Mouse (Mus musculus) myocyte (in vitro differentiated cells): ENCODE measurements around the gene Sowahd. TPM values are rescaled to one million over a fixed set of nuclear protein-coding genes. Genes with fewer than 3 reads are reported as not detected.
"Not testable (repeated sequence)": the region's sequence is repeated elsewhere in the genome, so short reads cannot be mapped to it uniquely, and the experiment has no call there.

Experiments
- H3K27me3 ChIP-seq: one replicate; pipeline ENCODE4 v1.6.1; 2011; ENCODE audit not compliant: control insufficient read depth, insufficient read depth, insufficient read length
- H3K36me3 ChIP-seq: one replicate; pipeline ENCODE4 v1.6.1; 2011; ENCODE audit not compliant: control insufficient read depth, insufficient read depth
- H3K4me2 ChIP-seq: one replicate; pipeline ENCODE4 v1.6.1; 2011; ENCODE audit warnings: low read depth, control low read depth
- H3K4me3 ChIP-seq: one replicate; pipeline ENCODE4 v1.5.1; 2011; ENCODE audit warnings: mild to moderate bottlenecking, control low read depth, moderate library complexity
- H3K79me2 ChIP-seq: one replicate; pipeline ENCODE4 v1.6.1; 2011; ENCODE audit not compliant: control insufficient read depth, insufficient read depth
- H3ac ChIP-seq: one replicate; pipeline ENCODE4 v1.6.1; 2011; ENCODE audit not compliant: control insufficient read depth, insufficient read length
- CEBPB ChIP-seq: IDR thresholded peaks from 2 replicates; pipeline ENCODE4 v1.6.1; 2011; ENCODE audit warnings: mild to moderate bottlenecking, moderate library complexity; ENCODE audit not compliant: poor library complexity, insufficient read depth, severe bottlenecking
- E2F4 ChIP-seq: IDR thresholded peaks from one replicate; pipeline ENCODE4 v1.6.1; 2011; ENCODE audit warnings: mild to moderate bottlenecking, control low read depth, moderate library complexity; ENCODE audit not compliant: insufficient read depth
- MAX ChIP-seq: IDR thresholded peaks from one replicate; pipeline ENCODE4 v1.6.1; 2011; ENCODE audit warnings: low read depth, mild to moderate bottlenecking, control low read depth
- MYOD1 ChIP-seq, 3 experiments: IDR thresholded peaks; one replicate each; pipeline ENCODE4 v1.6.1; 2011; ENCODE audit warnings: control low read depth in 2 of 3, low read depth in 2 of 3, mild to moderate bottlenecking in 2 of 3, moderate library complexity in 1 of 3; ENCODE audit not compliant: insufficient read length in 2 of 3, control insufficient read depth in 1 of 3
- MYOG ChIP-seq, 3 experiments: IDR thresholded peaks; one replicate each; pipeline ENCODE4 v1.6.1; 2011; ENCODE audit warnings: control low read depth in 2 of 3, low read depth in 2 of 3, mild to moderate bottlenecking in 2 of 3; ENCODE audit not compliant: insufficient read length in 2 of 3, control insufficient read depth in 1 of 3, insufficient read depth in 1 of 3
- POLR2A ChIP-seq: IDR thresholded peaks from one replicate; pipeline ENCODE4 v1.6.1; 2011; ENCODE audit warnings: low read depth, mild to moderate bottlenecking, control low read depth, moderate library complexity; ENCODE audit not compliant: insufficient read length
- POLR2AphosphoS2 ChIP-seq: IDR thresholded peaks from one replicate; pipeline ENCODE4 v1.6.1; 2011; ENCODE audit warnings: low read depth, control low read depth; ENCODE audit not compliant: insufficient read length
- REST ChIP-seq: IDR thresholded peaks from one replicate; pipeline ENCODE4 v1.6.1; 2011; ENCODE audit warnings: mild to moderate bottlenecking, control low read depth, moderate library complexity; ENCODE audit not compliant: insufficient read depth, insufficient read length
- SRF ChIP-seq: IDR thresholded peaks from one replicate; pipeline ENCODE4 v1.6.1; 2011; ENCODE audit warnings: low read depth; ENCODE audit not compliant: control insufficient read depth, insufficient read length
- TCF12 ChIP-seq: IDR thresholded peaks from one replicate; pipeline ENCODE4 v1.6.1; 2011; ENCODE audit warnings: mild to moderate bottlenecking, control low read depth; ENCODE audit not compliant: poor library complexity, insufficient read depth, severe bottlenecking
- TCF3 ChIP-seq: IDR thresholded peaks from one replicate; pipeline ENCODE4 v1.6.1; 2011; ENCODE audit warnings: low read depth, control low read depth; ENCODE audit not compliant: insufficient read length
- USF1 ChIP-seq: IDR thresholded peaks from one replicate; pipeline ENCODE4 v1.6.1; 2011; ENCODE audit warnings: low read depth, mild to moderate bottlenecking, control low read depth, moderate library complexity
- polyA plus RNA-seq: library from polyadenylated mRNA; unstranded; fragments of >200 nt; fragmentation: generic; extraction: Trizol; gene quantifications from one replicate; pipeline ENCODE4 v1.2.1, GENCODE M21; 2012; ENCODE audit warnings: missing spikeins

Sowahd gene
- polyA plus RNA-seq, 1 experiment: not detected

DNA sequence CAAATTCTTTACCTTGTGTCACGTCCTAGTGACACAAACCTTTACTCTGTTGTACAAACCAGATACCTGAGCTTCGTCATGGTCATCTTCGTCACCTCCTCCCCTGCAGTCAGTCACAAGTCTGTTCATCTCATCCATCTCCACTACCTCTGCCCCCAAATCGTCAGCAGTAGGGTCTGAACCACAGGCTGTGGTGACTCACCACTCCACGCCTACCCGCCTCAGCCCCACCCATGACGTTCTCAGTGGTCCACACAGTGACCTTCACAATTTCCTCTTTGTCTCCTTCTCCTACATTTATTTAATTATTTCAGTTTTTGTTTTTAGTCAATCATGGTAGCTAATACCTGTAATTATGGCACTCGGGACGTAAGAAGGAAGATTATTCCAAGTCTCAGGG lies 15.3 kb downstream of the Sowahd start:
- Histone ChIP-seq H3K79me2 (no peaks in the 10 kb centered on the region), H3K4me3 (no peak overlapping the region)
- TF ChIP-seq TCF12 (no peak), SRF (no peak), E2F4 (no peak), POLR2A (no peak), POLR2AphosphoS2 (no peak), USF1 (no peak)

DNA sequence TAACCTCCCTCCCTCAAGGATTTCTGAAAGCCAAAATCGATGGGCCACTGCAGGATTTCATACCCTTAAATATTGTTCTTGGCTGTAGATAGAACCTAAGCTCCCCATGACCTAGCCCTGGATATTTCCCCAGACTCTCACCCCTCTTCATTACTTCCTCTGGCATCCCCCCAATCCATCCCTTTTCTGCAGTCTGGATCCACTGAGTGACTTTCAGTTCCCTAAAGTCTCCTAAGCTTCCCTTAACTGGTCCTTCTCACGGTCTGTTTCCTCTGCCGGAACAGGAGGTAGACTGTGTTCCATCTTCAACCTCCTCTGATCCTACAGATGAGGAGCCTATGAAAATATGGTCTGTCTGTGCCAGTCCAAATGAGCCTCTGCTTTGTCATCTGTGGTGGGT lies 18.7 kb downstream of the Sowahd start:
- Histone ChIP-seq H3K36me3 (no peaks in the 10 kb centered on the region), H3K4me3 (no peak overlapping the region), H3ac (no peak overlapping the region), H3K79me2 (no peaks in the 10 kb centered on the region), H3K27me3 (no peaks in the 10 kb centered on the region), H3K4me2 (no peak overlapping the region)
- TF ChIP-seq TCF12 (no peak), E2F4 (no peak), POLR2AphosphoS2 (no peak), CEBPB (no peak)

More for the DNA sequence above, 15.3 kb downstream of the Sowahd start:
- Histone ChIP-seq H3K4me2 (peak overlapping the region; percentile 15), H3K36me3 (no peaks in the 10 kb centered on the region), H3ac (no peak overlapping the region), H3K27me3 (no peaks in the 10 kb centered on the region)

DNA sequence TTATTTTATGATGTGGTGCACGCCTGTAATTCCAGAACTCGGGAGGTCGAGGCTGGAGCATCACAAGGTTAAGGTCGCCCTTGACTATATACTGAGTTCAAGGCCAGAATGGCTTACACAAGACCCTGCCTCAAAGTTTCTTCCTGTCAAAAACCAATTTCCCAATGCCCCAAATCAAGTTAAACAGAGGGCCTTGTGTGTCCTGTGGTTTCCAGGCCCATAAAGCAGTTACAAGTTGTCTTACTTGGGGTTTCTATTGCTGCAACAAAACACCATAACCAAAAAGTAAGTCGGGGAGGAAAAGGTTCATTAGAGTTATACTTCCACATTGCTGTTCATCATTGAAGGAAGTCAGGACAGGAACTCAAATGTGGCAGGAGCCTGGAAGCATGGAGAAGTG lies 20.1 kb downstream of the Sowahd start:
- H3K4me2 ChIP-seq: no peak overlapping the region
- no peak overlapping the region for H3ac ChIP-seq
- no peak overlapping the region for H3K4me3 ChIP-seq
- H3K79me2 ChIP-seq: no peaks in the 10 kb centered on the region
- TF ChIP-seq REST: no peak
- H3K27me3 ChIP-seq: no peaks in the 10 kb centered on the region
- no peaks in the 10 kb centered on the region for H3K36me3 ChIP-seq

DNA sequence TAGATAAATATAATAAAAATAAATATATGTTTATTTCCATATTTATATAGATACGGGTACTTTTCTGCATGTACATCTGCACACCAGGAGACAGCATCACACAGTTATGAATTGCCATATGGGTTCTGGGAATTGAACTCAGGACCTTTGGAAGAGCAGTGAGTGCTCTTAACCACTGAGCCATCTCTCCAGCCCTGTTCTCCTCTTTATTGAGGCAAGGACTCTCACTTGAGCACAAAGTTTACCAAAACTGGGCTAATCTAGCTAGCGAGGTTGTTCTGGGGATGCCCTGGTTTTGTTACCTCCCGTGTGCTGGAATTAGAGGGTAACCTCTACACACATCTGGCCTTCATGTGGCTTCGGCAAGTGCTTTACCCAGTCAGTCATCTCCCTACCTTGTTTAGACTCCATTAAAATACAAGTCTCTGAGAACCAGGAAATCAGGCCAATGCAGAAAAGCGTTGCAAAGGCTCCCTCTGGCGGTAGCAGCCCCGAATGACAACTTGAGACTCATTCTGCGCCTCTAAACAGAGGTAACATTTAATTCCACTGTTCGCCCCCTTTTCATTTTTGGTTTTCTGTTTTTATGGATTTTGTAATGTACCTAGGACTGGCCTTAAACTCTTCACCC lies 25.7 kb downstream of the Sowahd start:
- TF ChIP-seq POLR2AphosphoS2 (no peak), REST (no peak), TCF3 (no peak), CEBPB (no peak), SRF (no peak), MYOG (IDR thresholded peaks at IDR 0.05; ENCODE audit: control insufficient read depth in 1 of 3, insufficient read depth in 1 of 3, insufficient read length in 2 of 3, low read depth in 2 of 3) (no peak), MYOD1 (IDR thresholded peaks at IDR 0.05; ENCODE audit: control insufficient read depth in 1 of 3, insufficient read length in 2 of 3, low read depth in 2 of 3) (no peak), TCF12 (no peak), MAX (no peak)
- no peaks in the 10 kb centered on the region for H3K79me2 ChIP-seq
- no peak overlapping the region for H3K4me3 ChIP-seq
- no peaks in the 10 kb centered on the region for H3K27me3 ChIP-seq
- no peak overlapping the region for H3K4me2 ChIP-seq
- no peak overlapping the region for H3ac ChIP-seq
- H3K36me3 ChIP-seq: no peaks in the 10 kb centered on the region

GRCm38 (mm10) chrX:37076651-37077050 lies 28.0 kb downstream of the Sowahd start:
- H3ac ChIP-seq: no peak overlapping the region
- peaks cover 1% of the 10 kb centered on the region for H3K36me3 ChIP-seq
- no peak for TF ChIP-seq TCF12
- TF ChIP-seq MAX: no peak
- no peak for TF ChIP-seq MYOD1 (IDR thresholded peaks at IDR 0.05; ENCODE audit: control insufficient read depth in 1 of 3, insufficient read length in 2 of 3, low read depth in 2 of 3)
- no peak for TF ChIP-seq CEBPB
- TF ChIP-seq E2F4: no peak
- no peak for TF ChIP-seq MYOG (IDR thresholded peaks at IDR 0.05; ENCODE audit: control insufficient read depth in 1 of 3, insufficient read depth in 1 of 3, insufficient read length in 2 of 3, low read depth in 2 of 3)
- no peak for TF ChIP-seq SRF
- no peak for TF ChIP-seq POLR2A
- TF ChIP-seq USF1: no peak
- no peak for TF ChIP-seq TCF3
- no peak for TF ChIP-seq POLR2AphosphoS2
- TF ChIP-seq REST: no peak
- H3K27me3 ChIP-seq: no peaks in the 10 kb centered on the region
- no peak overlapping the region for H3K4me3 ChIP-seq
- no peak overlapping the region for H3K4me2 ChIP-seq
- no peaks in the 10 kb centered on the region for H3K79me2 ChIP-seq

DNA sequence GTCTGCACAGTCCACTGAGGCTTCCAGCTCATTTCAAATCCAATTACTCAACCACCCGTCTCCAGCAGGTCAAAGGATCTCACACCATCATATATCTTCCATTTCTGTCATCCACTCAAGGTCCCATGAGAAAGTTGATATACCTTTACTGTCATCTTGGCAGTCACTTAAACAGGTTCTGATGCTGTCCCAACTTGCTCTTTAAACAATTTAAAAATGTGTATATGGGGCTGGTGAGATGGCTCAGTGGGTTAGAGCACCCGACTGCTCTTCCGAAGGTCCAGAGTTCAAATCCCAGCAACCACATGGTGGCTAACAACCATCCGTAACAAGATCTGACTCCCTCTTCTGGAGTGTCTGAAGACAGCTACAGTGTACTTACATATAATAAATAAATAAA lies 31.7 kb downstream of the Sowahd start:
- H3K79me2 ChIP-seq: peaks cover 22% of the 10 kb centered on the region
- H3K4me3 ChIP-seq, H3K27me3 ChIP-seq, H3K4me2 ChIP-seq, H3ac ChIP-seq: not testable (repeated sequence)
- peaks cover 11% of the 10 kb centered on the region for H3K36me3 ChIP-seq
